In genomic region chr6:122602242-122602991, GRCm38 (mm10) we compare ENCODE assay signal across 8 mouse cellular contexts. TPM values are rescaled to one million over a fixed set of nuclear protein-coding genes. Genes with fewer than 3 reads are reported as not detected.
DNase-seq lines count a peak whose midpoint lies in the region; ATAC-seq and TF ChIP-seq lines count a peak whose summit lies in the region.

Gene Apobec1, minus strand, starts transcription at chr6:122602444.

- no peaks in the 10 kb centered on the region for H3K9me3 ChIP-seq in hindbrain, embryonic 16.5 days (ENCODE audit: control insufficient read depth, low read length)

- H3K4me1 ChIP-seq in hindbrain, embryonic 16.5 days (ENCODE audit: control insufficient read depth, insufficient read depth, low read depth, low read length): peaks cover 5% of the 10 kb centered on the region

- H3K9ac ChIP-seq in hindbrain, embryonic 16.5 days (ENCODE audit: low read depth, low read length): peak within 1 kb of the TSS; percentile 56

- H3K79me2 ChIP-seq in macrophage (ENCODE audit: inconsistent target): peaks cover 55% of the 10 kb centered on the region

- intact Hi-C loops in gastrocnemius, adult 2 months (cut with DNase I): loop anchor here (5.0 kb wide), 1 partner anchor 40 kb away; no protein-coding TSS in a partner anchor

- TF ChIP-seq CTCF in gastrocnemius, adult 2 months (IDR thresholded peaks at IDR 0.05): no peak

- WGBS in hindbrain, embryonic 16.5 days: 7% methylated on average over 22 of the region's 22 CpGs
- WGBS in macrophage (ENCODE audit: missing documents): 0% methylated on average over 16 of the region's 22 CpGs

- peak within 1 kb of the TSS; percentile 89 for H3K27ac ChIP-seq in gastrocnemius, adult 2 months
- peak within 1 kb of the TSS; percentile 56; the same call in 1 of the 2 replicates for H3K27ac ChIP-seq in hindbrain, embryonic 16.5 days (ENCODE audit: low read depth, low read length)
- peak within 1 kb of the TSS; percentile 99 for H3K27ac ChIP-seq in macrophage

- peak within 1 kb of the TSS; percentile 80 for H3K4me3 ChIP-seq in gastrocnemius, adult 2 months
- H3K4me3 ChIP-seq in hindbrain, embryonic 16.5 days (ENCODE audit: low read length): peak within 1 kb of the TSS; percentile 43
- peak within 1 kb of the TSS; percentile 77 for H3K4me3 ChIP-seq in macrophage (ENCODE audit: inconsistent target)

- peak; percentile 89 for ATAC-seq in common myeloid progenitor, adult 5-6 weeks (replicated peaks; ENCODE audit: low read depth, poor library complexity, severe bottlenecking)
- peak; percentile 82 for ATAC-seq in hindbrain, embryonic 16.5 days

- DNase-seq in T-cell, adult 2 months (ENCODE audit: low spot score): peak; percentile 87
- DNase-seq in gastrocnemius, adult 2 months: peak; percentile 82
- DNase-seq in left cerebral cortex, adult 18-20 months (ENCODE audit: low spot score in 2 of 2): peak; percentile 17 to 35
- DNase-seq in right cerebral cortex, adult 18-20 months: peak; percentile 34
- peak; percentile 78 for DNase-seq in urinary bladder, postnatal 14 days (ENCODE audit: low spot score)

- no peaks in the 10 kb centered on the region for H3K36me3 ChIP-seq in hindbrain, embryonic 16.5 days (ENCODE audit: control insufficient read depth, insufficient read depth, low read length)
- peaks cover 5% of the 10 kb centered on the region; the same call in 1 of the 2 replicates for H3K36me3 ChIP-seq in macrophage (ENCODE audit: inconsistent target)

- H3K27me3 ChIP-seq in hindbrain, embryonic 16.5 days (replicated peaks; ENCODE audit: control insufficient read depth, insufficient read depth, low read length): no peaks in the 10 kb centered on the region

- H3K4me2 ChIP-seq in hindbrain, embryonic 16.5 days (ENCODE audit: low read length): peak within 1 kb of the TSS; percentile 71

RNA-seq across cellular contexts. Expression of gene Apobec1, which starts in this region (rescaled TPM):
- 13.3 and 14.2 TPM in 2 replicates for total RNA-seq in common myeloid progenitor, adult 5-6 weeks (2017)
- 1 to 10 TPM; 1.8 to 2.0 TPM for total RNA-seq in gastrocnemius, adult 2 months (2021)
- polyA plus RNA-seq in hindbrain, embryonic 16.5 days (2015; fragmentation: Nextera tagmentation; extraction: Ambion mirVana): 1.3 and 2.8 TPM in 2 replicates
- total RNA-seq in left cerebral cortex, adult 18-20 months (2021): 1 to 10 TPM; 1.2 to 1.7 TPM
- total RNA-seq in macrophage (2018; cell fraction: chromatin; rRNA removed): 1,000 to 10,000 TPM in 17 of 26 experiments, 100 to 1,000 TPM in 9; 315 to 2,085 (median 1,261) TPM
- total RNA-seq in macrophage (2018; cell fraction: cytosol; rRNA removed): 100 to 1,000 TPM; 233 to 622 (median 484) TPM
- 1,000 to 10,000 TPM in 12 of 26 experiments, 100 to 1,000 TPM in 14; 360 to 1,596 (median 951) TPM for total RNA-seq in macrophage (2018; cell fraction: nucleus; rRNA removed)
- 444 to 687 TPM (median 596 TPM) in 3 replicates for polyA plus RNA-seq in macrophage (2018)

Comparison
In these comparisons a context has a peak if more than half of its experiments do, and no peak if none do; other contexts are left out.
1. Peak in every context shown above with its lines: DNase-seq, ATAC-seq, H3K4me3 ChIP-seq and H3K27ac ChIP-seq.
2. RNA of gene Apobec1 (polyA plus RNA-seq): 444 to 687 TPM in macrophage; 1.3 to 2.8 TPM in hindbrain, embryonic 16.5 days; every median in the first group is over 100 times any median in the second.
3. DNase-seq: peak in every context shown above with its lines; median percentile 87 in T-cell, adult 2 months; 82 in gastrocnemius, adult 2 months; 78 in urinary bladder, postnatal 14 days; 34 in right cerebral cortex, adult 18-20 months; 26 in left cerebral cortex, adult 18-20 months.